Mouse (Mus musculus) thymus, adult 2 months (tissue): ENCODE measurements around the gene Plekhn1. TPM values are rescaled to one million over a fixed set of nuclear protein-coding genes. Genes with fewer than 3 reads are reported as not detected.

ENCODE experiments used
- DNase-seq: peaks from one replicate; pipeline ENCODE4 v3.0.0; 2021
- H3K27ac ChIP-seq: fragments of 200-500 bp; 2 replicates; pipeline ENCODE4 v1.5.1; 2012; ENCODE audit warnings: low read length, control low read depth; ENCODE audit not compliant: control insufficient read depth, insufficient read depth
- H3K27me3 ChIP-seq: fragments of 200-500 bp; 2 replicates; pipeline ENCODE4 v1.6.1; 2012; ENCODE audit warnings: mild to moderate bottlenecking, low read length, moderate library complexity, mixed read lengths; ENCODE audit not compliant: control insufficient read depth, insufficient read depth
- H3K36me3 ChIP-seq: fragments of 200-500 bp; 2 replicates; pipeline ENCODE4 v1.6.1; 2012; ENCODE audit warnings: mild to moderate bottlenecking, low read length, moderate library complexity; ENCODE audit not compliant: control insufficient read depth, insufficient read depth
- H3K4me1 ChIP-seq: fragments of 200-500 bp; replicated peaks from 2 replicates; pipeline ENCODE4 v1.6.1; 2012; ENCODE audit warnings: low read length; ENCODE audit not compliant: control insufficient read depth, insufficient read depth
- H3K4me3 ChIP-seq: fragments of 200-500 bp; 2 replicates; pipeline ENCODE4 v1.5.1; 2012; ENCODE audit warnings: mild to moderate bottlenecking, low read length, control low read depth, moderate library complexity; ENCODE audit not compliant: control insufficient read depth, insufficient read depth
- CTCF ChIP-seq: fragments of 200-500 bp; IDR thresholded peaks from 2 replicates; pipeline ENCODE4 v1.5.1; 2012; ENCODE audit warnings: mild to moderate bottlenecking, control low read depth, low read length, moderate library complexity, borderline replicate concordance; ENCODE audit not compliant: control insufficient read depth, poor library complexity, insufficient read depth; ENCODE audit errors: extremely low read depth
- POLR2A ChIP-seq: fragments of 200-500 bp; IDR thresholded peaks from 2 replicates; pipeline ENCODE4 v1.6.1; 2012; ENCODE audit warnings: mild to moderate bottlenecking, low read length, control low read depth, moderate library complexity; ENCODE audit not compliant: control insufficient read depth, poor library complexity, insufficient read depth; ENCODE audit errors: extremely low read depth
- WGBS: fragments of 180-500 bp; shearing (Covaris S2); methylation state at CpG from one replicate; pipeline ENCODE4 v1.1.7; 2018; 5-methylcytosine and 5-hydroxymethylcytosine counted together
- polyA plus RNA-seq: library from polyadenylated mRNA; depleted of rRNA; stranded (reverse); fragments of >200 nt; gene quantifications from 2 replicates; pipeline ENCODE4 v1.2.3, GENCODE M21; 2012

Plekhn1 gene
- polyA plus RNA-seq, 1 experiment = 145 TPM

GRCm38 (mm10) chr4:156251081-156251480 lies 16.4 kb upstream of the Plekhn1 start:
- WGBS = 90% methylated on average over 8 of the region's 8 CpGs
- Histone ChIP-seq H3K4me3 (no peak overlapping the region), H3K27ac (no peak overlapping the region), H3K27me3 (peaks cover 9% of the 10 kb centered on the region; the same call in 1 of the 2 replicates), H3K36me3 (peaks cover 24% of the 10 kb centered on the region), H3K4me1 (peaks cover 15% of the 10 kb centered on the region)
- DNase-seq = no peak
- TF ChIP-seq CTCF = no peak
- TF ChIP-seq POLR2A = no peak

GRCm38 (mm10) chr4:156249567-156249966 lies 14.9 kb upstream of the Plekhn1 start:
- peaks cover 36% of the 10 kb centered on the region for H3K36me3 ChIP-seq
- peaks cover 3% of the 10 kb centered on the region; the same call in 1 of the 2 replicates for H3K27me3 ChIP-seq
- H3K27ac ChIP-seq = no peak overlapping the region
- no peak overlapping the region for H3K4me3 ChIP-seq
- 82% methylated on average over 11 of the region's 11 CpGs for WGBS
- H3K4me1 ChIP-seq = peaks cover 6% of the 10 kb centered on the region
- DNase-seq = no peak
- TF ChIP-seq POLR2A = no peak
- TF ChIP-seq CTCF = no peak

GRCm38 (mm10) chr4:156236651-156237447 lies 2.2 kb upstream of the Plekhn1 start:
- WGBS = 35% methylated on average over 58 of the region's 60 CpGs
- no peak overlapping the region for H3K27ac ChIP-seq
- peak; percentile 9 for DNase-seq
- H3K27me3 ChIP-seq = no peaks in the 10 kb centered on the region
- H3K36me3 ChIP-seq = peaks cover 23% of the 10 kb centered on the region
- TF ChIP-seq POLR2A (no peak), CTCF (no peak)
- peak overlapping the region; percentile 60 for H3K4me3 ChIP-seq
- peaks cover 18% of the 10 kb centered on the region for H3K4me1 ChIP-seq

- peaks cover 19% of the 10 kb centered on the region for H3K36me3 ChIP-seq
- H3K27me3 ChIP-seq = no peaks in the 10 kb centered on the region
- peak; percentile 92 for DNase-seq
- peaks cover 18% of the 10 kb centered on the region for H3K4me1 ChIP-seq
- WGBS = under 1% methylated on average over 85 of the region's 90 CpGs
- TF ChIP-seq POLR2A (peak; percentile 67), CTCF (no peak)
- peak within 1 kb of the TSS; percentile 85 for H3K4me3 ChIP-seq
- no peak within 1 kb of the TSS; the same call in 1 of the 2 replicates for H3K27ac ChIP-seq
Measured at GRCm38 (mm10) chr4:156235808-156236533, 1.3 kb upstream of the Plekhn1 start, which contains the start of gene Noc2l. Gene Noc2l (plus strand): TSS chr4:156236010.

- peak; percentile 24 for DNase-seq
Measured at GRCm38 (mm10) chr4:156235360-156235770, 708 bp upstream of the Plekhn1 start.

GRCm38 (mm10) chr4:156234021-156234501 lies 596 bp downstream of the Plekhn1 start:
- Histone ChIP-seq H3K27me3 (no peaks in the 10 kb centered on the region), H3K4me3 (peak overlapping the region; percentile 71), H3K36me3 (peaks cover 4% of the 10 kb centered on the region; the same call in 1 of the 2 replicates), H3K4me1 (peaks cover 18% of the 10 kb centered on the region), H3K27ac (no peak overlapping the region)
- 26% methylated on average over 17 of the region's 17 CpGs for WGBS
- no peak for TF ChIP-seq POLR2A
- no peak for TF ChIP-seq CTCF
- peak; percentile 19 for DNase-seq

More at GRCm38 (mm10) chr4:156235360-156235770, 708 bp upstream of the Plekhn1 start:
- TF ChIP-seq CTCF = no peak
- no peak for TF ChIP-seq POLR2A
- Histone ChIP-seq H3K27ac (no peak overlapping the region; the same call in 1 of the 2 replicates), H3K36me3 (peaks cover 17% of the 10 kb centered on the region), H3K4me3 (peak overlapping the region; percentile 60), H3K4me1 (peaks cover 18% of the 10 kb centered on the region), H3K27me3 (no peaks in the 10 kb centered on the region)
- 1% methylated on average over 15 of the region's 15 CpGs for WGBS
